Mouse (Mus musculus) brown adipose tissue, adult 24 weeks (tissue): ENCODE results near the gene Them5. TPM values are rescaled to one million over a fixed set of nuclear protein-coding genes. Genes with fewer than 3 reads are reported as not detected.

ENCODE experiments used
- H3K27ac ChIP-seq: fragments of 200-500 bp; replicated peaks from 2 replicates; pipeline ENCODE4 v1.5.1; 2012; ENCODE audit warnings: low read depth, mild to moderate bottlenecking, low read length
- H3K4me1 ChIP-seq: fragments of 200-500 bp; 2 replicates; pipeline ENCODE4 v1.6.1; 2012; ENCODE audit warnings: low read length, mixed read lengths; ENCODE audit not compliant: control insufficient read depth, insufficient read depth, insufficient read length
- H3K4me3 ChIP-seq: fragments of 200-500 bp; 2 replicates; pipeline ENCODE4 v1.5.1; 2012; ENCODE audit warnings: low read depth, mild to moderate bottlenecking, low read length, moderate library complexity; ENCODE audit not compliant: insufficient read depth
- polyA plus RNA-seq: library from polyadenylated mRNA; stranded (reverse); fragments of >200 nt; gene quantifications from 2 replicates; pipeline ENCODE4 v1.2.4, GENCODE M21; 2012; ENCODE audit not compliant: missing spikeins, insufficient read depth, insufficient read length

The Them5 gene
- not detected in 2 replicates for polyA plus RNA-seq

- H3K4me1 ChIP-seq: no peaks in the 10 kb centered on the region; the same call in 1 of the 2 replicates
- H3K27ac ChIP-seq: no peak within 1 kb of the TSS
- H3K4me3 ChIP-seq: no peak within 1 kb of the TSS
Measured at GRCm38 (mm10) chr3:94341959-94342422, at the start of gene Them5. TSS of gene Them5 (plus strand) at chr3:94342099.

- H3K27ac ChIP-seq: no peak overlapping the region
- H3K4me1 ChIP-seq: peaks cover 2% of the 10 kb centered on the region; the same call in 1 of the 2 replicates
- H3K4me3 ChIP-seq: no peak overlapping the region
Measured at GRCm38 (mm10) chr3:94305457-94305856, 36.4 kb upstream of the Them5 start.

- peaks cover 5% of the 10 kb centered on the region; the same call in 1 of the 2 replicates for H3K4me1 ChIP-seq
- no peak overlapping the region for H3K4me3 ChIP-seq
- H3K27ac ChIP-seq: no peak overlapping the region
Measured at GRCm38 (mm10) chr3:94306975-94307374, 34.9 kb upstream of the Them5 start.

GRCm38 (mm10) chr3:94309633-94310363, 32.1 kb upstream of the Them5 start, which contains the start of gene Them4:
TSS of gene Them4 (plus strand) at chr3:94310089.
- Histone ChIP-seq H3K4me1 (peaks cover 5% of the 10 kb centered on the region; the same call in 1 of the 2 replicates), H3K4me3 (peak within 1 kb of the TSS; percentile 74), H3K27ac (peak within 1 kb of the TSS; percentile 75)

GRCm38 (mm10) chr3:94310491-94310890, 31.4 kb upstream of the Them5 start:
- Histone ChIP-seq H3K27ac (peak overlapping the region; percentile 75), H3K4me1 (peaks cover 5% of the 10 kb centered on the region; the same call in 1 of the 2 replicates), H3K4me3 (peak overlapping the region; percentile 74)

GRCm38 (mm10) chr3:94310911-94311310, 31.0 kb upstream of the Them5 start:
- Histone ChIP-seq H3K4me1 (peaks cover 5% of the 10 kb centered on the region; the same call in 1 of the 2 replicates), H3K27ac (no peak overlapping the region), H3K4me3 (peak overlapping the region; percentile 36)

GRCm38 (mm10) chr3:94311376-94311775, 30.5 kb upstream of the Them5 start:
- Histone ChIP-seq H3K4me3 (no peak overlapping the region), H3K27ac (no peak overlapping the region), H3K4me1 (peaks cover 5% of the 10 kb centered on the region; the same call in 1 of the 2 replicates)

GRCm38 (mm10) chr3:94328681-94329080, 13.2 kb upstream of the Them5 start:
- H3K4me3 ChIP-seq: no peak overlapping the region
- H3K27ac ChIP-seq: no peak overlapping the region
- H3K4me1 ChIP-seq: no peaks in the 10 kb centered on the region

- Histone ChIP-seq H3K4me1 (no peaks in the 10 kb centered on the region), H3K4me3 (no peak overlapping the region), H3K27ac (no peak overlapping the region)
Measured at GRCm38 (mm10) chr3:94334442-94334841, 7.5 kb upstream of the Them5 start.

GRCm38 (mm10) chr3:94338522-94338921, 3.4 kb upstream of the Them5 start:
- Histone ChIP-seq H3K4me1 (no peaks in the 10 kb centered on the region; the same call in 1 of the 2 replicates), H3K27ac (no peak overlapping the region), H3K4me3 (no peak overlapping the region)

- Histone ChIP-seq H3K27ac (no peak overlapping the region), H3K4me1 (no peaks in the 10 kb centered on the region; the same call in 1 of the 2 replicates), H3K4me3 (no peak overlapping the region)
Measured at GRCm38 (mm10) chr3:94342552-94342951, 653 bp downstream of the Them5 start.

- Histone ChIP-seq H3K4me1 (no peaks in the 10 kb centered on the region; the same call in 1 of the 2 replicates), H3K27ac (no peak overlapping the region), H3K4me3 (no peak overlapping the region)
Measured at GRCm38 (mm10) chr3:94344182-94344581, 2.3 kb downstream of the Them5 start.

- no peak overlapping the region for H3K4me3 ChIP-seq
- no peak overlapping the region for H3K27ac ChIP-seq
- no peaks in the 10 kb centered on the region; the same call in 1 of the 2 replicates for H3K4me1 ChIP-seq
Measured at GRCm38 (mm10) chr3:94344897-94345296, 3.0 kb downstream of the Them5 start.

GRCm38 (mm10) chr3:94348146-94348545, 6.2 kb downstream of the Them5 start:
- Histone ChIP-seq H3K4me1 (no peaks in the 10 kb centered on the region), H3K27ac (no peak overlapping the region), H3K4me3 (no peak overlapping the region)

GRCm38 (mm10) chr3:94360812-94361211, 18.9 kb downstream of the Them5 start:
- Histone ChIP-seq H3K4me3 (no peak overlapping the region), H3K4me1 (no peaks in the 10 kb centered on the region), H3K27ac (no peak overlapping the region)

GRCm38 (mm10) chr3:94362138-94362537, 20.2 kb downstream of the Them5 start, which contains the start of gene C2cd4d:
TSS of gene C2cd4d (plus strand) at chr3:94362438.
- no peak within 1 kb of the TSS for H3K27ac ChIP-seq
- H3K4me1 ChIP-seq: no peaks in the 10 kb centered on the region
- H3K4me3 ChIP-seq: peak within 1 kb of the TSS; percentile 55
